Mouse (Mus musculus) myocyte (in vitro differentiated cells): ENCODE data around the gene Lekr1.

Experiments used
- CEBPB ChIP-seq: IDR thresholded peaks from 2 replicates; pipeline ENCODE4 v1.6.1; 2011; ENCODE audit warnings: mild to moderate bottlenecking, moderate library complexity; ENCODE audit not compliant: poor library complexity, insufficient read depth, severe bottlenecking
- E2F4 ChIP-seq: IDR thresholded peaks from one replicate; pipeline ENCODE4 v1.6.1; 2011; ENCODE audit warnings: mild to moderate bottlenecking, control low read depth, moderate library complexity; ENCODE audit not compliant: insufficient read depth
- MAX ChIP-seq: IDR thresholded peaks from one replicate; pipeline ENCODE4 v1.6.1; 2011; ENCODE audit warnings: low read depth, mild to moderate bottlenecking, control low read depth
- MYOD1 ChIP-seq, 3 experiments: IDR thresholded peaks; one replicate each; pipeline ENCODE4 v1.6.1; 2011; ENCODE audit warnings: control low read depth in 2 of 3, low read depth in 2 of 3, mild to moderate bottlenecking in 2 of 3, moderate library complexity in 1 of 3; ENCODE audit not compliant: insufficient read length in 2 of 3, control insufficient read depth in 1 of 3
- MYOG ChIP-seq, 3 experiments: IDR thresholded peaks; one replicate each; pipeline ENCODE4 v1.6.1; 2011; ENCODE audit warnings: control low read depth in 2 of 3, low read depth in 2 of 3, mild to moderate bottlenecking in 2 of 3; ENCODE audit not compliant: insufficient read length in 2 of 3, control insufficient read depth in 1 of 3, insufficient read depth in 1 of 3
- POLR2A ChIP-seq: IDR thresholded peaks from one replicate; pipeline ENCODE4 v1.6.1; 2011; ENCODE audit warnings: low read depth, mild to moderate bottlenecking, control low read depth, moderate library complexity; ENCODE audit not compliant: insufficient read length
- POLR2AphosphoS2 ChIP-seq: IDR thresholded peaks from one replicate; pipeline ENCODE4 v1.6.1; 2011; ENCODE audit warnings: low read depth, control low read depth; ENCODE audit not compliant: insufficient read length
- REST ChIP-seq: IDR thresholded peaks from one replicate; pipeline ENCODE4 v1.6.1; 2011; ENCODE audit warnings: mild to moderate bottlenecking, control low read depth, moderate library complexity; ENCODE audit not compliant: insufficient read depth, insufficient read length
- SRF ChIP-seq: IDR thresholded peaks from one replicate; pipeline ENCODE4 v1.6.1; 2011; ENCODE audit warnings: low read depth; ENCODE audit not compliant: control insufficient read depth, insufficient read length
- TCF12 ChIP-seq: IDR thresholded peaks from one replicate; pipeline ENCODE4 v1.6.1; 2011; ENCODE audit warnings: mild to moderate bottlenecking, control low read depth; ENCODE audit not compliant: poor library complexity, insufficient read depth, severe bottlenecking
- TCF3 ChIP-seq: IDR thresholded peaks from one replicate; pipeline ENCODE4 v1.6.1; 2011; ENCODE audit warnings: low read depth, control low read depth; ENCODE audit not compliant: insufficient read length
- USF1 ChIP-seq: IDR thresholded peaks from one replicate; pipeline ENCODE4 v1.6.1; 2011; ENCODE audit warnings: low read depth, mild to moderate bottlenecking, control low read depth, moderate library complexity

GRCm38 (mm10) chr3:65858741-65859348 lies 192.8 kb downstream of the Lekr1 start:
- TF ChIP-seq MYOD1 (IDR thresholded peaks at IDR 0.05; ENCODE audit: control insufficient read depth in 1 of 3, insufficient read length in 2 of 3, low read depth in 2 of 3) (no peak), POLR2A (no peak), MYOG (IDR thresholded peaks at IDR 0.05; ENCODE audit: control insufficient read depth in 1 of 3, insufficient read depth in 1 of 3, insufficient read length in 2 of 3, low read depth in 2 of 3) (no peak), E2F4 (no peak), MAX (no peak), TCF12 (no peak), USF1 (no peak), POLR2AphosphoS2 (no peak), CEBPB (no peak), SRF (no peak), TCF3 (no peak), REST (no peak)
